Mouse (Mus musculus) cortical plate, adult 2 months (tissue): ENCODE measurements at regions not wholly inside any gene's neighbourhood (a gene's known extent, or its start where the extent isn't known, plus 50 kb on each side); places are given as distances from the start of the nearest gene placed in this dataset.

Source experiments
- CTCF ChIP-seq: fragments of 200-500 bp; IDR thresholded peaks from 2 replicates; pipeline ENCODE4 v1.5.1; 2011; ENCODE audit warnings: mild to moderate bottlenecking, control low read depth, low read length; ENCODE audit not compliant: insufficient read depth; ENCODE audit errors: extremely low read depth
- POLR2A ChIP-seq: fragments of 200-500 bp; IDR thresholded peaks from 2 replicates; pipeline ENCODE4 v1.6.1; 2011; ENCODE audit warnings: mild to moderate bottlenecking, low read length, control low read depth; ENCODE audit not compliant: insufficient read depth; ENCODE audit errors: extremely low read depth

GRCm38 (mm10) chr15:11749509-11749908, 157.6 kb downstream of the Npr3 start:
- TF ChIP-seq POLR2A = no peak
- no peak for TF ChIP-seq CTCF
